Mouse (Mus musculus): ENCODE results near the gene Usp5.

DNA sequence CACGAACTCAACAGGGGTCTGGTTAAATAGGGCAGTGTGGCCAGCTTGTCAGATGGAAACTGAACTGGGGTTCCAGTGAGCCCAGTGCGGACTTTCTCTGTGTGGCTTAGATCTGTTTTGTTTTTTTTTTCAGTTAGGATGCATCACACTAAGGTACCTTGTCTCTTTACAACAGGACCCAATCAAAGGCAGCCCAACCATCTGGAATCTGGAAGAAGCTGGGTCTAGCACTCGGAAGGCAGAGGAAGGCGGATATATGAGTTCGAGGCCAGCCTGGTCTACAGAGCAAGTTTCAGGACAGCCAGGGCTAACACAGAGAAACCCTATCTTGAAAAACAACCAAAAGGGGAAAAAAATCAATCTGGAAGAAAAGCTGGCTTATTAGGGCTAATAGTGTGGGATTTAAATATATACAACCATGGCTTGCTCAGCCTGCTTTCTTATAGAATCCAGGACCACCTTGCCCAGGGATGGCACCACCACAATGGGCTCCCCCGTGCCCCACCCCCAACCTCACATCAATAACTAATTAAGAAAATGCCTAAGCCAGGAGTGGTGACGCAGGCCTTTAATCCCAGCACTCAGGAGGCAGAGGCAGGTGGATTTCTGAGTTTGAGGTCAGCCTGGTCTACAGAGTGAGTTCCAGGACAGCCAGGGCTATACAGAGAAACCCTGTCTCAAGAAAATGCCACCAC, 22.7 kb downstream of the Usp5 start:
- TF ChIP-seq CTCF (conservative IDR thresholded peaks at IDR 0.05; ENCODE audit: insufficient read depth, insufficient read length, low read depth, low read length), result no peak
- TF ChIP-seq POLR2A (IDR thresholded peaks at IDR 0.05; ENCODE audit: low read depth, low read length), result no peak

Data from kidney, adult 2 months (tissue).